Mouse (Mus musculus): ENCODE results near the gene Fam57b. TPM values are rescaled to one million over a fixed set of nuclear protein-coding genes. Genes with fewer than 3 reads are reported as not detected.

Gene Fam57b
- total RNA-seq, 1 experiment, result 1.9 TPM

DNA sequence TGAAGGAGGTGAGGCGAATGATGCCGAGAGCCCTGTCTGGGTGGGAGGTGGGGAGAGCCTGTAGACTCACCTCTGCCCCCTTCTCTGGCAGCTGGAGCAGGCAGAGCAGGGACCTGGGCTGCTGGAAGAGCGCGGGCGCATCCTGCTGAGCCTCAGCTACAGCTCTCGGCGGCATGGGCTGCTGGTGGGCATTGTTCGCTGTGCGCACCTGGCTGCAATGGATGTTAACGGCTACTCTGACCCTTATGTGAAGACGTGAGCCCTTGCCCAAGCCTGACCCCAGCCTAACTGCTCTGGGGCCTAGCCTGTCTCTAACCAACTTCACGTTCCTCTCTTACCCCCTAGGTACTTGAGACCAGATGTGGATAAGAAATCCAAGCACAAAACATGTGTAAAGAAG lies 53.7 kb downstream of the Fam57b start:
- H3K9me3 ChIP-seq (ENCODE audit: control insufficient read depth, insufficient read depth, low read depth, low read length), result no peaks in the 10 kb centered on the region
- H3K4me3 ChIP-seq (ENCODE audit: insufficient read depth in 1 of 2, low read depth in 1 of 2, low read length in 2 of 2, poor library complexity in 1 of 2, severe bottlenecking in 1 of 2), result no peak overlapping the region
- no peak for TF ChIP-seq MAFK (IDR thresholded peaks at IDR 0.05; ENCODE audit: insufficient read depth, low read depth, low read length)
- TF ChIP-seq HCFC1 (IDR thresholded peaks at IDR 0.05; ENCODE audit: borderline replicate concordance, insufficient read depth, low read length), result no peak
- no peak for TF ChIP-seq ZNF384 (IDR thresholded peaks at IDR 0.05; ENCODE audit: low read depth, low read length)
- TF ChIP-seq ZC3H11A (IDR thresholded peaks at IDR 0.05; ENCODE audit: borderline replicate concordance, low read depth, low read length), result no peak
- TF ChIP-seq CHD2 (IDR thresholded peaks at IDR 0.05; ENCODE audit: low read depth, low read length), result no peak
- peaks cover 6 to 35% of the 10 kb centered on the region in 2 experiments for H3K4me1 ChIP-seq (ENCODE audit: control insufficient read depth in 2 of 2, insufficient read depth in 2 of 2, low read length in 2 of 2, poor library complexity in 1 of 2)
- H3K36me3 ChIP-seq (ENCODE audit: control insufficient read depth, insufficient read depth, low read length, poor library complexity, severe bottlenecking), result peaks cover 48% of the 10 kb centered on the region
- no peak overlapping the region for H3K27ac ChIP-seq (ENCODE audit: insufficient read depth, low read depth, low read length, poor library complexity, severe bottlenecking)
- no peak overlapping the region; the same call in 1 of the 2 replicates for H3K9ac ChIP-seq (ENCODE audit: insufficient read depth, low read depth, low read length, poor library complexity, severe bottlenecking)
- no peak for DNase-seq (ENCODE audit: low read depth, low spot score)
- in situ Hi-C loops (cut with MboI; ENCODE audit: low sequenced_read_pairs in 2 of 2, unreplicated experiment in 2 of 2), result no loop called here

DNA sequence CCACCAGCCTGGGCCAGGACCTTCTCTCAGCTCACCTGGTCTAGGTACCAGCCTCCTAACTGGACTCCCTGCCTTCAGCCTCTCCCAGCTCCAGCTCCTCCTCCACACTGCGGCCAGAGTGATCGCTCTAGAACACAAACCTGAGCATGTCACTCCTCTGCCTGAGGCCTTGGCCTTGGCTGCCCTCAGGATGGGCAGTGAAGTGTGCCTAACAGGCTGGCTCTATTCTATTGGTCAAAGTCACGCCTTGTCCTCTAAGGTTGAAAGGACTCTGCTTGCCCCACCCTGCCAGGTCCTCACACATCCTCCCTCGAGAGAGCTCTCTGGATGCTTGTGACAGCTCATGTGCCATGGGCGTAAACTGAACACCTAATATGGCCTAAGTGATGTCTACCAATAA lies 56.0 kb downstream of the Fam57b start:
- H3K4me1 ChIP-seq (ENCODE audit: control insufficient read depth in 2 of 2, insufficient read depth in 2 of 2, low read length in 2 of 2, poor library complexity in 1 of 2), result peaks cover 6 to 45% of the 10 kb centered on the region in 2 experiments
- no peak overlapping the region for H3K4me3 ChIP-seq (ENCODE audit: insufficient read depth in 1 of 2, low read depth in 1 of 2, low read length in 2 of 2, poor library complexity in 1 of 2, severe bottlenecking in 1 of 2)
- no peak overlapping the region for H3K9ac ChIP-seq (ENCODE audit: insufficient read depth, low read depth, low read length, poor library complexity, severe bottlenecking)
- in situ Hi-C loops (cut with MboI; ENCODE audit: low sequenced_read_pairs in 2 of 2, unreplicated experiment in 2 of 2), result no loop called here
- no peaks in the 10 kb centered on the region for H3K9me3 ChIP-seq (ENCODE audit: control insufficient read depth, insufficient read depth, low read depth, low read length)
- no peak overlapping the region for H3K27ac ChIP-seq (ENCODE audit: insufficient read depth, low read depth, low read length, poor library complexity, severe bottlenecking)
- peaks cover 66% of the 10 kb centered on the region for H3K36me3 ChIP-seq (ENCODE audit: control insufficient read depth, insufficient read depth, low read length, poor library complexity, severe bottlenecking)
- TF ChIP-seq ZNF384 (IDR thresholded peaks at IDR 0.05; ENCODE audit: low read depth, low read length) (no peak), HCFC1 (IDR thresholded peaks at IDR 0.05; ENCODE audit: borderline replicate concordance, insufficient read depth, low read length) (no peak), MAFK (IDR thresholded peaks at IDR 0.05; ENCODE audit: insufficient read depth, low read depth, low read length) (no peak), CHD2 (IDR thresholded peaks at IDR 0.05; ENCODE audit: low read depth, low read length) (no peak), ZC3H11A (IDR thresholded peaks at IDR 0.05; ENCODE audit: borderline replicate concordance, low read depth, low read length) (no peak)
- DNase-seq (ENCODE audit: low read depth, low spot score), result no peak

GRCm38 (mm10) chr7:126855641-126856040 lies 58.2 kb downstream of the Fam57b start:
- TF ChIP-seq CHD2 (IDR thresholded peaks at IDR 0.05; ENCODE audit: low read depth, low read length), result no peak
- TF ChIP-seq ZNF384 (IDR thresholded peaks at IDR 0.05; ENCODE audit: low read depth, low read length), result no peak
- TF ChIP-seq MAFK (IDR thresholded peaks at IDR 0.05; ENCODE audit: insufficient read depth, low read depth, low read length), result no peak
- no peak for TF ChIP-seq ZC3H11A (IDR thresholded peaks at IDR 0.05; ENCODE audit: borderline replicate concordance, low read depth, low read length)
- no peak for TF ChIP-seq HCFC1 (IDR thresholded peaks at IDR 0.05; ENCODE audit: borderline replicate concordance, insufficient read depth, low read length)
- no peak overlapping the region for H3K27ac ChIP-seq (ENCODE audit: insufficient read depth, low read depth, low read length, poor library complexity, severe bottlenecking)
- H3K4me3 ChIP-seq (ENCODE audit: insufficient read depth in 1 of 2, low read depth in 1 of 2, low read length in 2 of 2, poor library complexity in 1 of 2, severe bottlenecking in 1 of 2), result no peak overlapping the region
- H3K36me3 ChIP-seq (ENCODE audit: control insufficient read depth, insufficient read depth, low read length, poor library complexity, severe bottlenecking), result peaks cover 79% of the 10 kb centered on the region
- DNase-seq (ENCODE audit: low read depth, low spot score), result no peak
- peaks cover 6 to 45% of the 10 kb centered on the region in 2 experiments for H3K4me1 ChIP-seq (ENCODE audit: control insufficient read depth in 2 of 2, insufficient read depth in 2 of 2, low read length in 2 of 2, poor library complexity in 1 of 2)
- in situ Hi-C loops (cut with MboI; ENCODE audit: low sequenced_read_pairs in 2 of 2, unreplicated experiment in 2 of 2), result no loop called here
- H3K9me3 ChIP-seq (ENCODE audit: control insufficient read depth, insufficient read depth, low read depth, low read length), result no peaks in the 10 kb centered on the region
- H3K9ac ChIP-seq (ENCODE audit: insufficient read depth, low read depth, low read length, poor library complexity, severe bottlenecking), result no peak overlapping the region

DNA sequence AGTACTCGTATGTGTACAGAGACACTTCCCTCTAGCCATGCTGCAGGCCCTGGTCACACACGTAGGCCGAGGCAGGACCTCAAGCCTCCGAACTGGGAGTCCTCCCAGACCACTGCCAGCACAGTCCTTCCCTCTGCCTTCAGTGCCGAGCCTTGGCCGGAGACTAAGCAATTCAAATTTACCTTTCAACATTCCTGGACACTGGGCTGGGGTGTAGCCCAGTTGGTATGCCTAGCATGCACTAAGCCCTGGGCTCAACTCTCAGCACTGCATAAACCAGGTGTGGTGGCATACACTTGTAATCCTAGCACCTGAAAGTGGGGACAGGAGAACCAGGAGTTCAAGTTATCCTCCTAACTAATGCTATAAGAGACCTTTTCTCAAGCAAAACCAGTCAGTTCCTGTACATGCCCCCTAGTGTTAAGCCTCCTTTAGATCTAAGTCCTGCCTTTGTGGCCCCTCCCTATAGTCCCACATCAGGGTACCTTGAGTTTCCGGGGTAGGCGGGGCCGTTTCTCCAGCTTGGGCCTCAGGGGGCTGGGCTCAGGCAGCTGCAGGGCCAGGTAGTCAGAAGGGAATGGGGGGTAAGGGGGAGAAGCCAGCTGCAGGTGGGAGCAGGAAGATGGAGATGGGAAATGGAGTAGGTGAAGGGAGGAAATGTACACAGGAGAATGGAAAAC lies 59.4 kb downstream of the Fam57b start:
- peak overlapping the region; percentile 8; the same call in 1 of the 2 replicates for H3K9ac ChIP-seq (ENCODE audit: insufficient read depth, low read depth, low read length, poor library complexity, severe bottlenecking)
- peak overlapping the region; percentile 29; the same call in 1 of the 2 replicates for H3K27ac ChIP-seq (ENCODE audit: insufficient read depth, low read depth, low read length, poor library complexity, severe bottlenecking)
- peaks cover 6 to 36% of the 10 kb centered on the region in 2 experiments for H3K4me1 ChIP-seq (ENCODE audit: control insufficient read depth in 2 of 2, insufficient read depth in 2 of 2, low read length in 2 of 2, poor library complexity in 1 of 2)
- in situ Hi-C loops (cut with MboI; ENCODE audit: low sequenced_read_pairs in 2 of 2, unreplicated experiment in 2 of 2), result no loop called here
- TF ChIP-seq ZNF384 (IDR thresholded peaks at IDR 0.05; ENCODE audit: low read depth, low read length) (no peak), MAFK (IDR thresholded peaks at IDR 0.05; ENCODE audit: insufficient read depth, low read depth, low read length) (no peak), HCFC1 (IDR thresholded peaks at IDR 0.05; ENCODE audit: borderline replicate concordance, insufficient read depth, low read length) (no peak), ZC3H11A (IDR thresholded peaks at IDR 0.05; ENCODE audit: borderline replicate concordance, low read depth, low read length) (no peak), CHD2 (IDR thresholded peaks at IDR 0.05; ENCODE audit: low read depth, low read length) (no peak)
- H3K9me3 ChIP-seq (ENCODE audit: control insufficient read depth, insufficient read depth, low read depth, low read length), result no peaks in the 10 kb centered on the region
- H3K36me3 ChIP-seq (ENCODE audit: control insufficient read depth, insufficient read depth, low read length, poor library complexity, severe bottlenecking), result peaks cover 72% of the 10 kb centered on the region
- peak; percentile 66 for DNase-seq (ENCODE audit: low read depth, low spot score)
- H3K4me3 ChIP-seq (ENCODE audit: insufficient read depth in 1 of 2, low read depth in 1 of 2, low read length in 2 of 2, poor library complexity in 1 of 2, severe bottlenecking in 1 of 2), result no peak overlapping the region

Data from ES-E14 (cell line).